Mouse (Mus musculus): ENCODE measurements at regions not wholly inside any gene's neighbourhood (a gene's known extent, or its start where the extent isn't known, plus 50 kb on each side); places are given as distances from the start of the nearest gene placed in this dataset.

DNA sequence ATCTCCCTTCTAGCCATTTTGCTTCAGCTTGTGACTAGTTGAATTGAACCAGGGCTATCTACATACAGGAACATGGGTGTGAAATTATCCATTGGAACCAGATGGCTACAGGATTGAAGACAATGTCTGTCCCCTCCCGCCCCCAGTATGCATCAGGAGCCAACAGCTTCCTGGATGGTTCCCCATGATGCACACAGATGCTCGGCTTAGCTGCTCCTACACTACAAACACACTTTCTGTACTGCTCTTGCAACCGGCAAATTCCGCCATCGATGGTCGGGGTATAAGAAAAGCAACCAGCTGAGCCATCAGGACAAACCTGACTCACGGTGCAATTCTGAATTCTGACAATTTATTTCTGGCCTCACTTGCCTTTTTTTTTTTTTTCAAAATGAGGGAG lies 258.9 kb downstream of the Tle3 start:
- H3K9me3 ChIP-seq (ENCODE audit: control insufficient read depth, low read length): no peaks in the 10 kb centered on the region
- no peaks in the 10 kb centered on the region; the same call in 1 of the 2 replicates for H3K27me3 ChIP-seq (replicated peaks; ENCODE audit: control insufficient read depth, insufficient read depth, low read length)
- ATAC-seq: no peak
- no peaks in the 10 kb centered on the region for H3K36me3 ChIP-seq (ENCODE audit: control insufficient read depth, insufficient read depth)
- H3K9ac ChIP-seq (replicated peaks; ENCODE audit: low read depth, low read length): no peak overlapping the region
- H3K4me1 ChIP-seq (replicated peaks; ENCODE audit: control insufficient read depth, insufficient read depth, low read length): peaks cover 8% of the 10 kb centered on the region
- no peak overlapping the region for H3K4me2 ChIP-seq (ENCODE audit: low read length)
- no peak overlapping the region for H3K4me3 ChIP-seq (replicated peaks; ENCODE audit: low read length)
- 66% methylated on average over 7 of the region's 7 CpGs for WGBS
- H3K27ac ChIP-seq (ENCODE audit: low read length): no peak overlapping the region

DNA sequence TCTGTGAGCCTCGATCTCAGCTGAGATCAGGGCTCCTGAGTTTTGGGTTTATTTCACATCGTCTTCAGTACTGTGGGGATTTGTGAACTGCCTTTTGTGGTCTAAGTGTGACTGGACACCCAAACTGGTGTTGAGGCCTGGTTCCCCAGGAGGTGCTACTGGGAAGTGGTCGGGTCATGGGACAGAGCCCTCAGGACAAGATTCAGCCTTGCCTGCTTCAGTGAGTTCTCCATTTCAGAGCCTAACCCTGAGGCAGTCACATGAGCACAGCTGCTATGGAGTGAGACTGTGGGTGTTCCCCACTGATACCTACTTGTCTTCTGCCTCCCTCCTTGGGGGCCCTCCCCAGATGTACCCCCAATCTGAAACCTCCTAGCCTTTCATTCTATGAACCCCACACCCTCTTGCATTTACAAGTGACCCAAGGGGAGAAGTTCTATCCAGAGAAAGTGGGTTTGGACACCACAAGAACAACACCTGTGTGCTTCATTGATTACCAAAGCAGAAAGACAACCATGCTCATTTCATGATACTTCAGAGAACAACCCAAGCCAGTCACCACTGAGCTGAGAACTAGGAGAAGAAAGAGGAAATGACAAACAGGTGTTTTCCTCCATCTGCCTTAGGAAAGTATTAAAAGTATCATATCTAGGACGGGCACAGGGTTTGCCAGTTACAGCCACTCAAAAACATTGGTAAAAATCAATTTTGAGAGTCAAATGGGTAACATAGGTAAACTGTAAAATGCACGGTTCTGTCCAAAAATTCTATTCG lies 255.8 kb downstream of the Tle3 start:
- peaks cover 21% of the 10 kb centered on the region for H3K4me1 ChIP-seq (replicated peaks; ENCODE audit: control insufficient read depth, insufficient read depth, low read length)
- no peak overlapping the region for H3K9ac ChIP-seq (replicated peaks; ENCODE audit: low read depth, low read length)
- no peaks in the 10 kb centered on the region for H3K9me3 ChIP-seq (ENCODE audit: control insufficient read depth, low read length)
- WGBS: 80% methylated on average over 6 of the region's 6 CpGs
- H3K4me2 ChIP-seq (ENCODE audit: low read length): no peak overlapping the region
- no peaks in the 10 kb centered on the region; the same call in 1 of the 2 replicates for H3K27me3 ChIP-seq (replicated peaks; ENCODE audit: control insufficient read depth, insufficient read depth, low read length)
- ATAC-seq: no peak
- no peaks in the 10 kb centered on the region for H3K36me3 ChIP-seq (ENCODE audit: control insufficient read depth, insufficient read depth)
- no peak overlapping the region for H3K4me3 ChIP-seq (replicated peaks; ENCODE audit: low read length)
- no peak overlapping the region for H3K27ac ChIP-seq (ENCODE audit: low read length)

DNA sequence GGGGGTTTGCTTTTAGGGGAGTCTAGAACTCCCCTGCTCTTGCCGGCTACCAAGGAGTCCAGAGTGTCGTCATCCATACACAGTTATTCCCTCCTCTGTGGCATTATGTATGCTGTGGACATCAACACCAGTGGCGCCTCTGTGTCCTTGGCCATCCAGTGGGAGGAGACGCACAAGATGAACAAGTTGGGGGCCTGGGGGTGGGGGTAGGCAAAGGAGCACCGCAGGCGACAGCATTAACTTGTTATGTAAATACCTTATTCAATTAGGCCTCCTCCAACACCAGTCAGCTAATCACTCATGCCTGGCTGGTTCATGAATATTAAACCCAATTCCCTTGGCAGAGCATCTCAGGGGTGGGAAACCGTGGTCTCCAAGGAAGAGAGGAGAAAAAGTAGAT lies 250.8 kb downstream of the Tle3 start:
- no peak overlapping the region for H3K27ac ChIP-seq (ENCODE audit: low read length)
- 4% methylated on average over 7 of the region's 7 CpGs for WGBS
- peaks cover 48% of the 10 kb centered on the region for H3K4me1 ChIP-seq (replicated peaks; ENCODE audit: control insufficient read depth, insufficient read depth, low read length)

DNA sequence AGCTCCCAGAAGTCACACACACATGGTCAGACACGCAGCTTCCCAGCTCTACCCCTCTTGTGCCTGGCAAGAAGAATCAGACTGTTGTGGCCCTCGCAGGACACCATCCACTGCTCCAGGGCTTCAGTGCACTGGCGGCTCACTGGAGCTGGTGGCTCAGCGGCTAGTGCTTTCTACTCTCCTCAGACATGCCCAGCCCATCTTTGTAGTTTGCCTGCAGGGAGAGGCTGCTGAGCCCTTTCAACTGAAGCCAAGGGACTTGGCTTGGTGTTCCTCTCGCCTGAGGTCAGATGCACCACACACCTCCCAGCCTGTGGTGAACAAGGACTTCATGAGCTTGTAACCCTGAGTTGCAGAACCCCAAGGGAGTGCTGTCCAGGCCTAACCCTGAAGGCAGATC lies 249.8 kb downstream of the Tle3 start:
- no peak overlapping the region for H3K27ac ChIP-seq (ENCODE audit: low read length)
- H3K4me2 ChIP-seq (ENCODE audit: low read length): no peak overlapping the region
- no peaks in the 10 kb centered on the region for H3K36me3 ChIP-seq (ENCODE audit: control insufficient read depth, insufficient read depth)
- peaks cover 48% of the 10 kb centered on the region for H3K4me1 ChIP-seq (replicated peaks; ENCODE audit: control insufficient read depth, insufficient read depth, low read length)
- H3K9ac ChIP-seq (replicated peaks; ENCODE audit: low read depth, low read length): no peak overlapping the region
- no peaks in the 10 kb centered on the region for H3K9me3 ChIP-seq (ENCODE audit: control insufficient read depth, low read length)
- ATAC-seq: no peak
- 61% methylated on average over 5 of the region's 5 CpGs for WGBS
- H3K4me3 ChIP-seq (replicated peaks; ENCODE audit: low read length): no peak overlapping the region
- H3K27me3 ChIP-seq (replicated peaks; ENCODE audit: control insufficient read depth, insufficient read depth, low read length): no peaks in the 10 kb centered on the region

More for the DNA sequence above, 250.8 kb downstream of the Tle3 start:
- Histone ChIP-seq H3K9ac (replicated peaks; ENCODE audit: low read depth, low read length) (no peak overlapping the region), H3K4me2 (ENCODE audit: low read length) (no peak overlapping the region), H3K9me3 (ENCODE audit: control insufficient read depth, low read length) (no peaks in the 10 kb centered on the region), H3K36me3 (ENCODE audit: control insufficient read depth, insufficient read depth) (no peaks in the 10 kb centered on the region), H3K27me3 (replicated peaks; ENCODE audit: control insufficient read depth, insufficient read depth, low read length) (no peaks in the 10 kb centered on the region), H3K4me3 (replicated peaks; ENCODE audit: low read length) (no peak overlapping the region)
- ATAC-seq: peak; percentile 87

DNA sequence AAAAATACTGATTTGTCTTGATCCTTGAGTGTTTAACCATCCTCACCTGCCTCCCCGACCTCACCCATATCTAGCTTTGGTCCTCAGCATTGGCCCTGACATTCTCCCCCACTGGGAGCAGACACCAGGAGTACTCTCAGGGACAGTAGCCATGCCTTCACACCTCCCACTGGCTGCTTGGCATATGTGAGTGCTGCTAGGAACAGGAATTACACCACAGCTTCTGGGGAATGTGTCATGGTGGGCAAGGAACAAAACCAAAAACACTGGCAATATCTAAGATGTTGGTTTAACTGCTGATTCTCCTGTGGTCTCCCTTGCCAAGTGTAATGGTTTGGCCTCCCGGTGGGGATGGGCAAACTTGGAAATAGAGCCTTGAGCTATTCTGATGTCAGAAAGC lies 248.6 kb downstream of the Tle3 start:
- H3K27ac ChIP-seq (ENCODE audit: low read length): no peak overlapping the region
- H3K36me3 ChIP-seq (ENCODE audit: control insufficient read depth, insufficient read depth): no peaks in the 10 kb centered on the region
- no peak overlapping the region for H3K9ac ChIP-seq (replicated peaks; ENCODE audit: low read depth, low read length)
- peaks cover 46% of the 10 kb centered on the region for H3K4me1 ChIP-seq (replicated peaks; ENCODE audit: control insufficient read depth, insufficient read depth, low read length)
- H3K9me3 ChIP-seq (ENCODE audit: control insufficient read depth, low read length): no peaks in the 10 kb centered on the region
- WGBS: 53% methylated on average over 2 of the region's 2 CpGs
- no peak for ATAC-seq
- H3K4me2 ChIP-seq (ENCODE audit: low read length): no peak overlapping the region
- H3K4me3 ChIP-seq (replicated peaks; ENCODE audit: low read length): no peak overlapping the region
- no peaks in the 10 kb centered on the region for H3K27me3 ChIP-seq (replicated peaks; ENCODE audit: control insufficient read depth, insufficient read depth, low read length)

DNA sequence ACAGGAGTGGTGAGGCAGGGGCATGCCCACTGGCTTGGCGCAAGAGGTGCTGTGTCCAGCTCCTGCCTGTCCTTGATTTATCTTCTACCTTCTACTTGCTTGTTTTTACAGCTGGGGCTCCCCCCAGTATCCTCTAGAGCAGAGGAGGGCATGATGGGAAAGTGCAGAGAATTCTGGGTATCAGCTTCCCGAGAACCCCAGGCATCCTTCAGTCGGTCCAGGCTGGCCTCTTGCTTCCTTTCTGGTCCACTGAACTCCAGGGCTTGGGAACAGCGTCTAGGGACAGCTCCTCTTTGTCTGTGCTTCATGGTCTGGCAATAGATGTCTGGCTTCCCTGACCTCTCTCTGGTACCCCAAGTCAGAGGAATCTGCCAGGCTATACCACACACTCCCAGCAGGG lies 247.9 kb downstream of the Tle3 start:
- WGBS: 37% methylated on average over 4 of the region's 4 CpGs
- Histone ChIP-seq H3K9me3 (ENCODE audit: control insufficient read depth, low read length) (no peaks in the 10 kb centered on the region), H3K4me3 (replicated peaks; ENCODE audit: low read length) (no peak overlapping the region), H3K4me1 (replicated peaks; ENCODE audit: control insufficient read depth, insufficient read depth, low read length) (peaks cover 46% of the 10 kb centered on the region), H3K27me3 (replicated peaks; ENCODE audit: control insufficient read depth, insufficient read depth, low read length) (no peaks in the 10 kb centered on the region), H3K9ac (replicated peaks; ENCODE audit: low read depth, low read length) (no peak overlapping the region), H3K36me3 (ENCODE audit: control insufficient read depth, insufficient read depth) (no peaks in the 10 kb centered on the region), H3K27ac (ENCODE audit: low read length) (no peak overlapping the region), H3K4me2 (ENCODE audit: low read length) (no peak overlapping the region)
- ATAC-seq: no peak

DNA sequence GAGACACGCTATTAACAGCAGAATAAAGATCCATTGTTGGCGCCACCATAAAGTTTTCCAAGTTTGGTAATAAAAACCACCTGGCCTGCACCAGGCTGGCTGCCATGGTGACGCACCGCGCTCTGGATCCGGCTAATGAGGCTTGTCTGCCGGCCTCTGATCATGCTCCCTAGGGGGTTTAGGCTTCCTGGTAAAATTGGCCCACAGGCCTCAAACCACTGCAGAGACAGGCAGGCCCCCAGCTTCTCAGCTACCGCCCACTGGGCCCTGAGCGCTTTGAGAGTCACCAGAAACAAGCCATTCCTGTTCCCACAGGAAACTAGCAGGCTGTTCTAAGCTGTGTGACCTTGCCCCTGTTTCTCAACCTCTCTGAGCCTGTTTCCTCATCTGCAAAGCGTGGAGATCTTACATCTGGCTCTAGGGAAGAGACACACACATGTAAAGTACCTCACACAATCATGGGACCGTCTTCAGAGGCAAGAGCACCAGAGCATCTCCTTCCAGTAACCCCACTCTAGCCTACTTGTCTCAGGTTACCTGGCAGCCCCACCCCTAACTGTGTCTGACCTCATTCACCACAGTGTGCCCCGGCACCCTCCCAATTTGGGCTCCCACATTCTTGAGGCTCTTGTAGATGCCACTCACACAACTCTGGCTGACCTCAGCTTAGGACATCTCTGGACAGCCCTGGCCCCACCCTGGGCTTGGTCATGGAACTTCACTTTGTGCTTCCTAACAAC lies 246.5 kb downstream of the Tle3 start:
- no peak; the same call in 1 of the 2 replicates for ATAC-seq
- H3K36me3 ChIP-seq (ENCODE audit: control insufficient read depth, insufficient read depth): no peaks in the 10 kb centered on the region
- no peak overlapping the region for H3K4me3 ChIP-seq (replicated peaks; ENCODE audit: low read length)
- H3K4me2 ChIP-seq (ENCODE audit: low read length): no peak overlapping the region
- H3K27ac ChIP-seq (ENCODE audit: low read length): no peak overlapping the region
- H3K9me3 ChIP-seq (ENCODE audit: control insufficient read depth, low read length): no peaks in the 10 kb centered on the region
- peaks cover 37% of the 10 kb centered on the region for H3K4me1 ChIP-seq (replicated peaks; ENCODE audit: control insufficient read depth, insufficient read depth, low read length)
- H3K9ac ChIP-seq (replicated peaks; ENCODE audit: low read depth, low read length): no peak overlapping the region
- H3K27me3 ChIP-seq (replicated peaks; ENCODE audit: control insufficient read depth, insufficient read depth, low read length): no peaks in the 10 kb centered on the region
- WGBS: 26% methylated on average over 12 of the region's 12 CpGs

DNA sequence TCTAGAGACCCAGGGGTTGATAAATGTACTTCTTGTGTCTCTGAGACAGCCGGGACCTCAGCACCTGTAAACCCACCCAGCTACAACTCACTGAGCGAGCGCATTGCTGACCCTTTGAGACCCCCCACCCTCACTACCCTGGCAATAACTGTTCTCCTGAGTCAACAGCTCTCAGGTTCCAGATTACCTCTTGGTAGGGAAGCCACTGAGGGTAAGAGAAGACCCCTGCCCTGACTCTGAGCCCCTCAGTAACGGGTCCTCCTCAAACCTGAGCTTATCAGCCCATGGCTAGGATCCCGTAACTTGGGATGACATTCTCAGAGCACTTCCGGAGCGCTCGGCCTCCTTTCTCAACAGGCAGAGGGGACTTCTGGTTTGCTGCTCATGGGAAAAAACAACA lies 245.8 kb downstream of the Tle3 start:
- Histone ChIP-seq H3K27ac (ENCODE audit: low read length) (no peak overlapping the region), H3K4me3 (replicated peaks; ENCODE audit: low read length) (no peak overlapping the region)

DNA sequence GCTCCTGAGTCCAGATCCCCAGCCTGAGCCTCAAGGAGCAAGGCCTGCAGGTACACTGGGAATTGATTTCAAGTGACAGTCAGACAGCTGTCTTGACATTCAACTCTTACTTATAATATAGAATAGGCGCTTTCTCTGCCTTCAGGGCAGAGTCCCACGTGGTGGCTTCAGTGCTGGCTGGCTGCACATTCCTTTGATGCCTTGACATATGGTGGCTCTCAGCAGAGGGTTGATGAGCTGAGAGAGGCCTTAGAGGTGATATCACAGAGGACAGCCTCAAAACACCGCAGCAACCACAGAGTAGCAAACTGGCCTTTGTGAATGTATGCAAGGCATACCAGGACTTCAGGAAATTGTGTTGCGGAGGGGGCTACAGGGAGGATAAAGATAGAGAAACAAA lies 243.4 kb downstream of the Tle3 start:
- H3K9ac ChIP-seq (replicated peaks; ENCODE audit: low read depth, low read length): no peak overlapping the region
- H3K4me3 ChIP-seq (replicated peaks; ENCODE audit: low read length): no peak overlapping the region
- H3K36me3 ChIP-seq (ENCODE audit: control insufficient read depth, insufficient read depth): no peaks in the 10 kb centered on the region
- H3K4me2 ChIP-seq (ENCODE audit: low read length): no peak overlapping the region
- no peak overlapping the region for H3K27ac ChIP-seq (ENCODE audit: low read length)
- H3K4me1 ChIP-seq (replicated peaks; ENCODE audit: control insufficient read depth, insufficient read depth, low read length): peaks cover 10% of the 10 kb centered on the region; the same call in 1 of the 2 replicates
- WGBS: 68% methylated on average over 4 of the region's 4 CpGs
- ATAC-seq: no peak
- peaks cover 4% of the 10 kb centered on the region; the same call in 1 of the 2 replicates for H3K9me3 ChIP-seq (ENCODE audit: control insufficient read depth, low read length)
- no peaks in the 10 kb centered on the region for H3K27me3 ChIP-seq (replicated peaks; ENCODE audit: control insufficient read depth, insufficient read depth, low read length)

More for the DNA sequence above, 245.8 kb downstream of the Tle3 start:
- Histone ChIP-seq H3K4me1 (replicated peaks; ENCODE audit: control insufficient read depth, insufficient read depth, low read length) (peaks cover 30% of the 10 kb centered on the region), H3K4me2 (ENCODE audit: low read length) (no peak overlapping the region), H3K27me3 (replicated peaks; ENCODE audit: control insufficient read depth, insufficient read depth, low read length) (no peaks in the 10 kb centered on the region), H3K9me3 (ENCODE audit: control insufficient read depth, low read length) (peaks cover 2% of the 10 kb centered on the region; the same call in 1 of the 2 replicates), H3K9ac (replicated peaks; ENCODE audit: low read depth, low read length) (no peak overlapping the region), H3K36me3 (ENCODE audit: control insufficient read depth, insufficient read depth) (no peaks in the 10 kb centered on the region)
- ATAC-seq: no peak
- WGBS: 47% methylated on average over 8 of the region's 8 CpGs

Data from forebrain, embryonic 16.5 days (tissue).